Mouse (Mus musculus) embryonic fibroblast, embryonic 13.5 days (primary cell): ENCODE data around the gene Mtfr2.

Source experiments
- CTCF ChIP-seq: IDR thresholded peaks from 2 replicates; pipeline ENCODE4 v1.5.1; 2011; ENCODE audit warnings: mild to moderate bottlenecking, control low read depth, low read length, moderate library complexity, borderline replicate concordance; ENCODE audit not compliant: insufficient read depth
- POLR2A ChIP-seq: IDR thresholded peaks from 2 replicates; pipeline ENCODE4 v1.6.1; 2011; ENCODE audit warnings: low read depth, mild to moderate bottlenecking, control low read depth, low read length, moderate library complexity

DNA sequence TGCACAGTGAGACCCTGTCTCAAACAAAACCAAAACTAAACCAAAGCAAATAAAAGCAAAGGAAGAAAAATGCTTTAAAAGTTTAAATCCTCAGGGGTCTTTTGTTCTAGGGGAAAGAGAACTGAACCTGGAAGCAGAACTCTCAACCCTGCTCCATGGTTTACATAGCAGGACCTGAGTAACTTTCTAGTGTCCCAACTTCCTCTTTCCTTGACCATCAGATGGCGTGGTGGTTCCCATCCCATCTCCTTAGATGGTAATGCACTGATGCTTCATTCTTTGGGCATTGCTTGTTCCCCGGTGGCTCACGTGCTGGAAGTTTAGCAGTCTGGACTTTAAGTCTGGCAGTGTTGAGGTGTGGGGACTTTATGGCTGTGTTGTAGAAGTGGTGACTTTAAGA is 33.8 kb downstream of the Mtfr2 start:
- TF ChIP-seq CTCF (no peak), POLR2A (no peak)
